19 mouse cellular contexts compared by ENCODE assay signal in the genomic region with DNA sequence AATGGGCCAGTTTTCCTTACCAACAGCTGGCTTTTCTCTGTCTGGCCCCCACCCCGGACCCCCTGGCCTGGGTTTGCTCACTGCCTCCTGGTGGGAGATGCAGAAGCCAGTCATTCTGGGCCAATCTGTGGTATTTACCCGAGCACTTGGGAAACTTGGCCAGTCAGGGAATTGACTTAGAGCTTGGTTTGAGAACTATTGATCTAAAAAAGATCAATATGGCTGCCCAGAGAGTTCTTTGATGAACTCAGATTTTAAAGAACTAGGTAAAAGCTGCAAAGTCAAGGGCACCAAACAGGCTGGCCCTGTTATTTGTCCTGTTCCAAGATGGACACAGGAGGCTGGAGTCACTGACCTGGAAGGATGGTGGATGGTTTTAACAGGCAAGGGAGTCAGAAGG.
DNase-seq lines count a peak whose midpoint lies in the region; ATAC-seq and TF ChIP-seq lines count a peak whose summit lies in the region.
"Had no signal": no experiment of that assay in that cellular context is flagged by ENCODE, and none has a peak within 500 bp of the region (broad histone marks: within the 10 kb centered on the region; RNA-seq: fewer than 3 reads in every experiment).

No protein-coding gene starts in this region.

- H3K9ac ChIP-seq in liver, adult 2 months (ENCODE audit: low read depth, low read length) = no peak overlapping the region
- H3K9ac ChIP-seq in liver, postnatal 0 days (replicated peaks) = no peak overlapping the region
- H3K9ac ChIP-seq in liver, embryonic 12.5 days = no peak overlapping the region

- H3K4me3 ChIP-seq in liver, adult 2 months (ENCODE audit: insufficient read depth, low read depth, low read length) = no peak overlapping the region
- no peak overlapping the region for H3K4me3 ChIP-seq in liver, postnatal 0 days (ENCODE audit: low read depth, low read length)
- H3K4me3 ChIP-seq in liver, embryonic 12.5 days = no peak overlapping the region

- DNase-seq in liver, adult 2 months (ENCODE audit: extremely low read depth, low read depth, low spot score) = peak; percentile 96
- DNase-seq in liver = no peak
- peak; percentile 31 for DNase-seq in liver, postnatal 0 days
- DNase-seq: adrenal gland, adult 2 months; adrenal gland, adult 8-10 months; adrenal gland, postnatal 10 days; adrenal gland, postnatal 14 days; adrenal gland, postnatal 25 days; adrenal gland, postnatal 36 days; B cell, adult 2 months; cerebellum, adult 11 months; cerebellum, adult 11-12 months; cerebellum, adult 18-20 months had no signal

- no peaks in the 10 kb centered on the region for H3K9me3 ChIP-seq in liver, postnatal 0 days (ENCODE audit: low read length)
- no peaks in the 10 kb centered on the region for H3K9me3 ChIP-seq in liver, embryonic 12.5 days (replicated peaks)

- H3K79me2 ChIP-seq in liver, adult 2 months (ENCODE audit: control insufficient read depth, insufficient read depth, low read length) = no peaks in the 10 kb centered on the region

- peak; percentile 70 for ATAC-seq in liver, postnatal 0 days
- no peak for ATAC-seq in liver, embryonic 12.5 days
- ATAC-seq: activated CD4-positive, CD25-positive, alpha-beta regulatory T cell, adult 4 months; CD4-positive, CD25-positive, alpha-beta regulatory T cell, adult 4 months; Patski had no signal

- 23% methylated on average over 2 of the region's 2 CpGs for WGBS in liver, adult 2 months
- WGBS in liver, postnatal 0 days (ENCODE audit: insufficient replicate concordance) = 42% methylated on average over 2 of the region's 2 CpGs
- WGBS in liver, embryonic 12.5 days (ENCODE audit: insufficient replicate concordance) = 52% methylated on average over 2 of the region's 2 CpGs

- TF ChIP-seq EP300 in liver, postnatal 0 days (IDR thresholded peaks at IDR 0.05; ENCODE audit: low read depth) = peak; percentile 49; the same call in 1 of the 2 replicates

- no peak overlapping the region for H3K4me2 ChIP-seq in liver, postnatal 0 days (ENCODE audit: low read depth, low read length)
- H3K4me2 ChIP-seq in liver, embryonic 12.5 days = no peak overlapping the region

- TF ChIP-seq CTCF in liver, adult 2 months (IDR thresholded peaks at IDR 0.05; ENCODE audit: low read depth, low read length) = peak; percentile 5; the same call in 1 of the 2 replicates
- TF ChIP-seq CTCF in liver, postnatal 0 days (IDR thresholded peaks at IDR 0.05; ENCODE audit: low read depth) = no peak

- H3K4me1 ChIP-seq in liver, adult 2 months (ENCODE audit: control insufficient read depth, insufficient read depth, low read length) = peaks cover 22% of the 10 kb centered on the region
- peaks cover 27% of the 10 kb centered on the region for H3K4me1 ChIP-seq in liver, postnatal 0 days (ENCODE audit: insufficient read depth)
- 0 out of 2 replicates have a peak, but pooled peaks cover 9% of the 10 kb centered on the region for H3K4me1 ChIP-seq in liver, embryonic 12.5 days

- peak overlapping the region; percentile 96 for H3K27ac ChIP-seq in liver, adult 2 months (replicated peaks; ENCODE audit: insufficient read depth, low read depth, low read length)
- H3K27ac ChIP-seq in liver, postnatal 0 days (ENCODE audit: low read depth) = peak overlapping the region; percentile 60
- no peak overlapping the region for H3K27ac ChIP-seq in liver, embryonic 12.5 days

- H3K36me3 ChIP-seq in liver, adult 2 months (ENCODE audit: control insufficient read depth, insufficient read depth, low read length) = peaks cover 5% of the 10 kb centered on the region; the same call in 1 of the 2 replicates
- no peaks in the 10 kb centered on the region for H3K36me3 ChIP-seq in liver, postnatal 0 days (replicated peaks; ENCODE audit: insufficient read depth, low read length)
- no peaks in the 10 kb centered on the region for H3K36me3 ChIP-seq in liver, embryonic 12.5 days
- H3K36me3 ChIP-seq: G1E had no signal

- no peak for TF ChIP-seq POLR2A in liver, adult 2 months (IDR thresholded peaks at IDR 0.05; ENCODE audit: extremely low read depth, insufficient read depth, low read length)

- H3K27me3 ChIP-seq in liver, adult 2 months (ENCODE audit: control insufficient read depth, insufficient read depth, low read length) = no peaks in the 10 kb centered on the region
- no peaks in the 10 kb centered on the region for H3K27me3 ChIP-seq in liver, postnatal 0 days (ENCODE audit: insufficient read depth, low read length)
- no peaks in the 10 kb centered on the region for H3K27me3 ChIP-seq in liver, embryonic 12.5 days (replicated peaks)
- H3K27me3 ChIP-seq: CH12.LX had no signal
